Mouse (Mus musculus) kidney, adult 8-10 months (tissue): ENCODE results near the gene Smarca1.

Experiments used
- DNase-seq, 2 experiments: peaks; one replicate each; pipeline ENCODE4 v3.0.0; 2022

Gene Smarca1

DNA sequence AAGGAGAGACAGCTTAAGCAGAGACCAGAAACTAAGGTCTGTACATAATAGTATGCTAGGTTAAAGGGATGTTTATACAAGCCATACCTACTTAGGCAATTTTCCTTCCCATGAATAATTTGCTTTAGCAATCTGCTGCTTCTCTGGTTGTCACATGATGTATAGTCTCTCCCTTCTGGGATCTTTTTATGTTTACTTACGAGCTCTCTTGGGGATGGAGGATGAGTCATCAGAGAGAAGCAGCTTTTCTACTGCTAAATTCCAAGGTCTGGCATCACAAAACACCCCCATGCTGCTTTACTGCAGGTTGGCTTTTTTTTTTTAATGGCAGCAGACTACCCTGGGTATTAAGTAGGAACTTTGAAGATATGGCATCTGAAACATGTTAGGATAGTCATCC, 132.6 kb downstream of the Smarca1 start:
- no peak for DNase-seq
